Mouse (Mus musculus): ENCODE data around the gene Csk. TPM values are rescaled to one million over a fixed set of nuclear protein-coding genes. Genes with fewer than 3 reads are reported as not detected.

Csk gene
- total RNA-seq, 4 experiments from 2014 or later, result 18.9 to 32.0 (median 27.7) TPM

DNA sequence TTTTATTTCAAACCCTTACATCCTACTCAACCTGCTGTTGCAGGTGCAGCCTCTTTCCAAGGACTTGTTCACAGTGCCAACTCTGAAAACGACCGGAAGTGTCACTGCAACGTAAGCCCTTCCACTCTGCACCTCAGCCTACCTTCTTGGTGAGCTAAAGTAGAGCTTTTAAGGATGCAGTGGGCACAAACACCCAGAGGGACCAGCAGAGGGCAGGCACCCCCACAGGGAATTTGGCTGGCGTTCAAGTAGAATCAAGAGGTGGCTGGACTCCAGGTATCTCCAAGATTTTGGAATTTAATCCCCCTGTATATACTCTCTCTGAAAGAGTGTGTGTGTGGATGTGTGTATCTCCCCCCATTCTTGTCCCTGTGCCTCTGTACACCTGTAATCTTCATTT, 4.4 kb upstream of the Csk start:
- no peak for DNase-seq (ENCODE audit: low spot score)

DNA sequence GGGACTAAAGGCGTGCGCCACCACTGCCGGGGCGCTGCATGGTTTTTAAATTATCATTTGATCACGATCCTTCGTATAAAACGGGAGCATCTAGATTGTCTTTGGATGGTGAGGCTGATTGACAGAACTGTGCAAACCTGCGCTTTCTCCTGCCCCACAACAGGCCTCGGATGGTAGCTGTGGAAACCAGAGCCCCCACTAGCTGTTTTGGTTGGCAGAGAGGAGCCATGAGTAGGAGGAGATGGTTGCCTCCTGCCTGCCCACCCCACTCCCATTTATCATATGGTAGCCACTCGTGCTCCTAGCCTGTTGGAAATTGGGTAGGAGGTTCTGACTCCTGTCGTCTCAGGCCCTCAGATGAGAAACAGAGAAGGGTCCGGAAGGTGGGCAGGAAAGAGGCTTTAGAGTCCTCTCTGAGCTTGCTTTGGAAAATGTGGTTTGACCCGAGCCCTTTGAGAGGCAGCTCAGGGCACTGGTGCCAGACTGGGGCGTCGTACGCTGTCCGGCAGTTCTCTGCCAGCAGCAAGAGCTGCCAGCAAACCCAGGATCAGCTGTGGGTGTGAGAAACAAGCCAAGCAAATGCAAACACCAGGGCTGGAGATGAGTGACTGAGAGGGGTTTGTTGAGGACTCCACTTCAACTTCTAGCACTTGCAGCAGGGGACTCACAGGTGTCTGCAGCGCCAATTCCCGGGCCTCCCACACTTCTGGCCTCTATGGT, 3.4 kb upstream of the Csk start:
- DNase-seq (ENCODE audit: low spot score), result no peak

DNA sequence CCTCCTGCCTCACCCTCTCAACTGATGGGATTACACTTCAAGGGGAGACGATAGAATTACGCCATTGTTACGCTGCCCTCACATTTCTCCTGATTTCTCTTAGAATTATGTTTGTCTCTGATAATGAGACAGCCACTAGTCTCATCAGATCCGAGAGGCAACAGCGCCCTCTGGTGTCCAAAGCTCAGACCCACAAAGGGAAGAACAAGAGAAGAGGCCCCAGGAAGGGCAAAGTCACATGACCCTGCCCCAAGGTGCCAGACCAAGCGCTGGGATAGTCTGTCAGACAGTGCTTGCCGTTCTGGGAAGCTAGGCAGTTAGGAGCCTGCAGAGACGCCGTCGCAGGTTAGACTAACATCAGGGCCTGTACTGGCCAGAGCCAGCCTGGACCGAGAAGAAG, 2.3 kb upstream of the Csk start:
- peak; percentile 94 for DNase-seq (ENCODE audit: low spot score)

DNA sequence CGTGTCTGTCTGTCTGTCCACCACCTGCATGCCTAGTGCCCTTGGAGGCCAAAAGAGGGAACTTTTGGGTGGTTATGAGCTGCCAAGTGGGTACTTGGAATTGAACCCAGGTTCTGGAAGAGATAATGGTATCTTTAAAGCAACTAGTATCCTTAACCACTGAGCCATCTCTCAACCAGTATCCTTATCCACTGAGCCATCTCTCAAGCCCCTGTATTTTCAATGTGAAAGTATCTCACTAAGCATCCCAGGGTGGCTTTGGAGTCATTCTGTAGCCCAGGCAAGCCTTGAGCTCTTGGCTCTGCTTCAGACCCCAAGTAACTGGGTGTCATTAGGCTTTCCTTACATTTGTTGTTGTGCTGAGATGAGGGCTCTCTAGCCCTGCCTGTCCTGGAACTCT, 1.5 kb upstream of the Csk start:
- DNase-seq (ENCODE audit: low spot score), result no peak

DNA sequence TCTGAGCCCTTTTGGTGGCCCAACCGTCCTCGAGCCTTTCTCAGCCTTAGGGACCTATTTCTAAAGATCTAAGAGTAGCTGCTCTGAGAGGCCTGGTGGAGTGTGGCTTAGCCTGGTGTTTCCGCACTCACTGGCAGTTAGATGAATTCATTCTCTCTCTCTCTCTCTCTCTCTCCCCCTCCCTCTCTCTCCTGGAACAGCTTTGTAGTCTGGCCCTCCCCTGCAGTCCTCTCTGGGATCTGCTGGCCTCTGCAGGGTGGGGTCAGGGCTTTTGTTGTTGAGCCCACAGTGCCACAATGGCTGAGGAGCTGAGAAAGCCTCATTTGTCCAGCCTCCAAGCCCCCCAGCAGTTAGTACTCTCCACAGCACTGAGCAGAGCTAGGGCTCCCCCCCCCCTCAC, 576 bp downstream of the Csk start:
- no peak for DNase-seq (ENCODE audit: low spot score)

DNA sequence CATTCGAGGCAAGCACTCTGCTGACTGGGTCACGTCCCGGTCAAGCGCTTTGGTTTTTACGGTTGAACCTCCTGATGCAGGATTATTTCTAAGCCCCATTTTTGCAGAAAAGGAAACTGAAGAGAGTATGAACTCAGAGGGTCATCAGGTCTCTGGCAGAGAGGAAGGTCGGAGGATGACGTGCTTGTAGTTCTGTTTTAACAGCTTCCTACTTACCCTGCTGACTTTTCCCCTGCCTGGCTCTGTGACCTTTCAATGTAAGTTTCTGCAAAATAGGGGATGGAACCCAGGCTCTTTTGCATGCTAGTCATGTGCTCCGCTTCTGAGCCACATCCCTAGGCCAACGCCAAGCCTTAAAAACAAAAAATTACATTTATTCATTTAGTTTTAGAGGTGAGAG, 1.1 kb downstream of the Csk start:
- no peak for DNase-seq (ENCODE audit: low spot score)

DNA sequence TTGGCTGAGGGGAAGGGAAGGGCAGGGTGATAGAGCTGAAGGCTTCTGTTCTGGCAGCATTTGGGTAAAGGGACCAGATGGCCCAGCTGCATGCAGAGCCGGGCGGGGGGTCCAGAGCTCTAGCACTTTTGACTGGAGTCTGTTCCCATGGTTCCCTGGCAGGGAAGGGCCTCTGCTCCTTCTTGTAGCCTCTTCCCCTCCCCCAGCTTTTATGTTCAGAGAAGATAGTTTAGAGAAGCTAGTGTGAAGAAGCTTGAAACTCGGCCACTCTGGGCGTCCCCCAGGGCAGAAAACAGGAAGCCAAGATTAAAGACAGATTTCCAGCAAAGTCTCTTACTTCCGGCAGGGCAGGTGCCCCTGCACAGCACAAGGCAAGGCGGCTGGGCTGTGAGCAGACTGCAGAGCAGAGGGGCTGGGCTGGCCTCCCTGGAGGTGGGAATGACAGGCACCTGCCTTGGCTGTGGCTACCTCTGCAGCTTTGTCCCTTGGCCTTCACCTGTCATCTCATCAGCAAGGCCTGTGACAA, 2.6 kb downstream of the Csk start:
- no peak for DNase-seq (ENCODE audit: low spot score)

DNA sequence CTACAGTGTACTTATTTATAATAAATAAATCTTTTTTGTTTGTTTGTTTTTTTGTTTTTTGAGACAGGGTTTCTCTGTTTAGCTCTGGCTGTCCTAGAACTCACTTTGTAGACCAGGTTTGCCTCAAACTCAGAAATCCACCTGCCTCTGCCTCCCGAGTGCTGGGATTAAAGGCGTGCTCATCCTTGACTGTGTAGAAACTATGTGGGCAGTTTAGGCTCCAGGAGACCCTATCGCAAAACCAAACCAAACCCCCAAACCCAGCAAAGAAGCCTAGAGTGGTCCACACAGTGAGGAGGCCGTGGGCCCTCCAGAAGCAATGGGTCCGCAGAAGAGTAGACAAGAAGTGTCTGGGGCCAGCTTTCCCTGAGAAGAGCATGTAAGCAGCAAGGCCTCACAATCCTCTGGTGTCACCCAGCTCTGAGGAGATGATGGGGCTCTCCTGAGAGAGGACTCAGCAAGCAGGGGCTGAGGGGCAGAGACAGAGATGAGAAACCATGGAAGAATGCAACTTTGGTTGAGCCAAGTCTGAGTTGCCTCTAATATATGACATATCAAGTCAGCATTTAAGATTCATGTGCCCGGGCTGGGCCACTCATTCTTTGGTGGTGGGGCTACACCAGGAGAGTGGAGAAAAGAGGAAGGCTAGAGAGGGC, 3.2 kb downstream of the Csk start:
- DNase-seq (ENCODE audit: low spot score), result no peak

DNA sequence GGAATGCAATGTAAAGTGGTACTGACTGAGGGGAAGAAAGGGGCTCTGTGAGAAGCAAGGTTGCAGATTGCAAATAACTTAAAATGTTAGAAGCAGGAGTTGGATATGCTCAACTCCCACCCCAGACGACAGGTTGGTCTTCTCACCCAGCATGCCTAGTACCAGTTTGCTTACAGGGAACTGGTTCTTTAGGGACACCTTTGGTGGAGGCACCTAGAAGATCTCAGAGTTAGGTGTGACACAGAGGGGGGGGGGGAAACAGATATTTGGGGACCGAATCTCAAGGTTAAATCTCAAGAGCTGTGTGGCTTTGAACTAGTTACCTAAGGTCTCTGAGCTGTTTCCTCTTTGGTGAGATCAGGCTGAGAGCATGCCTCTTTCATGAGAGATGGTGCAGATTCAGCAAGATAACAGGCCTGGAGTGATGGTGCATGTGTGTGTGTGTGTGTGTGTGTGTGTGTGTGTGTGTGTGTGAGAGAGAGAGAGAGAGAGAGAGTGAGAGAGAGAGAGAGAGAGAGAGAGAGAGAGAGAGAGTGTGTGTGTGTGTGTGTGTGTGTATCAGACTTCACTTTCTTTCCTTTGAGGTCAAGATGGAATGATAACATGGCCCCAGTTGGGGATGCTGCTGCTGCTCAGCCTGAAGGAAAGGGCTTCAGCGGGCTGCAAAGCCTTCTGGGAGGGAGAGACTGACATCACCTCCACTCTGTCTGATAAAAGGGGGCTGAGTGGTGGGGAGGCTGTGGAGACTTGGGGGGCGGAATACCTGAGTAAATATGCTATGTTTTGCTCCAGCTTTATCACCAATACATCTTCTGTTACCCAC, 5.9 kb downstream of the Csk start:
- no peak for DNase-seq (ENCODE audit: low spot score)

DNA sequence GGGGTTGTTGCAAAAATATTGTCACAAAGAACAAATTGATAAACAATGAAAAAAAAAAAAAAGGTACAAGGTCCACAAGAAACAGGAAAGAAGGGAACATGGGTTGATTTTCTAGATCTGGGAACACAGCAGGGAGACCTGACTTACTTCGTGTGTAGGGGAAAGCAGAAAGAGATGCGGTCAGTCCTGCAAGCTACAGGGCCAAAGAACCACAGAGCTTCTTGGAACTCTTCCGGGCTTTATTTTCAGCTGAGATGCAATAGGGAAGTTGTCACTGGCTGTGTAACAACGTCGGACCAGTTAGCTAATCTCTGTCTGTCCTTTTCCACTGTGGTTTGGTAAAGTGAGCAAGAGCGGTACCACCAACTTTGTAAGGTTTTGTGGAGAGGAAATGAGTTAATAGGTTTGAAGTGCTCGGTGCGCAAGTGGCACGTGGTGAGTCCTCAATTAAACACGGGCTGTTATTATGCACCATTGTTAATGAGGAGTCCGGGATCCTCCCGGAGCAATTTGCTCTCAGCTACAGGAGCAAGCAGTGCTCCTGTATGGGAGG, 6.8 kb downstream of the Csk start:
- DNase-seq (ENCODE audit: low spot score), result no peak

DNA sequence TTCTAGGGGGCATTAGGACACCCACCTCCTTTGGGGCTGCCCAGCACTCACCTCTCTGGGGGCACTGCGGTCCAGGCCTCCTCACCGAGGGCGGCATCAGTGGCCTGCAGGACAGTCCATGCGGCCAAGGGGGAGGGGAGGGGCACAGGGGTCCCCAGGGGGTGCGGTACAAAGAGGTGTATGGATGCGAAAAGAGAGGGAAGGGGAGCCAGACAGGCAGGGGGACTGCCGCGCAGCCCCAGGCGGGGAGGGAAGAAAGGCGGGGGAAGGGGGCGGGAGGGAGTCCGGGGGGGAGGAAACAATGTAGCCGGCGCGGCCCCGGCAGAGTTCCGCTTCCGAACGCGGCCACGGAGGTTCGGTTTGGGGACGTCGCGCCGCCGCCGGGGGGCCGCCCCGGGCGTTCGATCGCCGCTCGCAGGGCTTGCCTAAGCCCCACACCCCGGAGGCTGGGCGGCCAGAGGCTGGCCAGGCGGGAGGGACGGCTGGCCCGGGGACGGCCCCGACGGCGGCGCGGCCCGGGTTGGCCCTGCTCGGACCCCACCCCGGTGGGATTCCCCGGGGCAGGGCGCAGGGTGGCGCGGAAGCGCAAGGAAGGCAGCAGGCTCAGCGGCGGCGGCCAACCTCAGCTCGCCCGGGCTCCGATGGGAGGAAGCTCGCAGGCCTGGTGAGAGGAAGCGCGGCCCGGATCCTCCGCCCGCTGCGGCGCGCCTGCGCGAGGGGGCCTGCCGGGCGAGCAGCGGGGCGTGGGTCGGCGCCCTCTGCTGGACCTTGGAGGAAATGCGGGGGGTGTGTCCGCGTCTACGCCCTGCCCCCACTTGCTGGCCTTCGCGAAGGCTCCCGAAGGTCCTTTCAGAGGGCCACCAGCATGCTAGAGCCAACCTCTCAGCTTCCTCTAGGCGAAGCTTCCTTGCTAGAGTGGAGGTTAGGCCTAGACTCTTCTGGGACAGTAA, 8.2 kb downstream of the Csk start:
- DNase-seq (ENCODE audit: low spot score), result peak; percentile 93

DNA sequence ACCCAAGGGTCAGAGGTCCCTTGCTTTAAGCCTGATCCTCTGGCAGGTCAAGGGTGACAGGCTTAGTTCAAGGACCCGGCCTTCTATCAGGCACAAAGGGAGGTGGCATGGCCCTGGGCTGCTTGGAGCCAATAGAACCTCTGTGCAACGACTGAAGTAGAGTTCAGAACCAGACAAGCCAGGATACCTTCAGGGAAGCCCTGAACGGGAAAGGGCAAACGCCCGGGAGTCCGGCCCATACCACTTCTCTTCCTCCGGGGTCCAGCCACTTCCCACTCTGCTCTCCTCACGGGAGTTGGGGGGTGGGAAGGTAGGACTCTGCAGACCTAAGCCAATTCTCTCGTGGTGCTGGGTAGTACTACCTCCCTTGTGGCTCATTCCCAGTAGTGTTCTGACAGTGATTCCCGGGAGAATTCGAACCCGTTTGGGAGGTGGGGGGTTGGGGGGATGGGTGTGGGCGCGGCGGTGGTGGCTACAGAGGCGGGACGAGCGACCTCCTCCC, 8.9 kb downstream of the Csk start:
- no peak for DNase-seq (ENCODE audit: low spot score)

DNA sequence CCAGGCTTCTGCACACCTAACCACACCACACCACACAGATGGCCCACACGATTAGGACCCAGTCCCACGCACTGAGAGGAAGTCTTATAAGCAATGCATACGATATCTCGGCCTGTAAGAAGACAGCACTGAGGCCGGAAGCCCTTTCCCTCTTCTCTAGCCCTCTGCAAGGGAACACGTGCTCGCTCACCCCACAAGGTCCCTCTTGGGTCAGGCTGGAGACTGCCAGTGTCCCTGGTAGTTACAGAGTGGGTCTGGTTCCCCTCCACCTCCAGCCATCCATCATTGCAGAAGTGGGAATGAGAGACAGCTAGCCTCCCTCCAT, 9.6 kb downstream of the Csk start:
- no peak for DNase-seq (ENCODE audit: low spot score)

DNA sequence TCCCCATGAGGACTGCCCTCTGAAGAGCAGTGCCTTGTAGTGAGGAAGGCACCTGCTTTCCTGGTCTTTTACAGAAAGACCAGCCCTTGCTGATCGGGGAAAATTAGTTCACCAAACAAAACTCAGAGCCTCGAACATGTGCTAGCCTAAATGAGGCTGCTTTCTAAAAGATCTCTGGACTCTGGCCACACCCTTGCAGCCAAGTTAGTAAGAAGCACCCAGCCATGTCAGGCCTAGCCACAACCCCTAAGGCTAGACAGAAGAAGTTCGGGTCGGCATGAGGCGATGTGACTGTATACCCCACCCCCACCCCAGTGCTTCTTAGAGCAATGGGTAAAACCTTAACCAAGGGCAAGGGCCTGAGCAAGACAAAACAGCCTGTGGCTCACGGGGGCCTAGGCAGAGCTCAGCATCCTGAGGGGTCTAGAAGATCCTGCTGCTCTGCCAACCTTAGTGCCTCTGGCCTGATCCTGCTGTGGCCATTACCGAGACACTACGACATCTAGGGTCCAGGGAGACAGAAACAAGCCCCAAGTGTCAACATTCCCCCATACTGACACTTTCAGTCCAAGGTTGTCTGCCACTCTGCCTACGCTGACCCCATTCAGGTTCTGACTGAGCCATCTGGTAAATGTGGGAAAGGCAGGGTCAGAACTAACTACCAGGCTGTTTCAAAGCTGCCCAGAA, 10.1 kb downstream of the Csk start:
- no peak for DNase-seq (ENCODE audit: low spot score)

DNA sequence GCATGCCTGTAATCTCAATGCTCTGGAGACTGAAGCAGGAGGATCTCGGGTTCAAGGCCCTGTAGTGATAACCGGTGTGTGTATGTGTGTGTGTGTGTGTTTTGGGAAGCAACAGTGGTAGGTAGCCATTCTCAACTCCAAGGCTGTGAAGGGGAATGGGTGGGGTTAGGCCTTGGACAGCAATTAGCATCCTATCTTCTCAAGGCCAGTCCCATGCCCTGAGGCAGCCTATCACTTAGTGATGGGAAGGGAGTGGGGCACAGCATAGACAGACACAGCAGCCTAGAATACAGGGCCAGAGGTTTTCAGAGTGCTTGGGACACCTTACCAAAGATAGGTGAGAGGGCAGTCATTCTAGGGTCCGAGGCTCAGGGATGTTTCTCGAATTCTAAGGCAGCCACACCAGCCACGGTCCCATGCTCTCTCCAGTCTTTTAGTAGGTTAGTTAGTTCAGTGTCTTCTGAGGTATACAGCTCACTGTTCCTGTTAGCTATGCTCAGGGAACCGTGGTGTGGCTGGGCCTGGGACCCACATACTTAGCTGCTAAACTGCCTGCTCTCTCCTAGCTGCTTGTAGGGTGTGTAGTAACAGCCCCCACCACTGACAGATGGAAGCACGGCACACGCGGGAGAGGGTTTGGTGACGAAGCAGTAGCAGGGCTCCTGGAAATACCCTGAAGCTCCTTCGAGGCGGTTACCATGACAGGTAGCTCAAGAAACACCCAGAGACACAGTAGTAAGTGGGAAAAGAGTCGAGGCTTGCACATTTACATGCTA, 11.5 kb downstream of the Csk start:
- DNase-seq (ENCODE audit: low spot score), result no peak

DNA sequence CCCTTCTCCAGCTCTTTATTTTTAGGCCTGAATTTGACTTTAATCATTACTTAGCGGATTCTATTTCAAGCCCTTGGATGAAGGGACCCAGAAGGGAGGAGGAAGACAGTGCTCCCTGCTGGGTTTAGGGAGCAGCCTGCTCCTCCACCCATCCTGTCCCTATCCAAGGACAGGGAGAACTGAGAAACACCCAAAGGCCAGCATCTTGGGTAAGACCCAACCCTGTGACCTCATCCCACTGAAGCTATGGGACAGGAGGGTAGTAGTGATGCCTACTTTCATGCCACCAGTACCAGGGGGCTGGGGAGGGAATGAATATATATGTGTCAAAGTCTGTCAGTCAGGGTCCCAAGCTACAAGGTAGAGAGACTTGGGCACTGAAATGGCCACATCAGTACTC, 12.4 kb downstream of the Csk start:
- no peak for DNase-seq (ENCODE audit: low spot score)

DNA sequence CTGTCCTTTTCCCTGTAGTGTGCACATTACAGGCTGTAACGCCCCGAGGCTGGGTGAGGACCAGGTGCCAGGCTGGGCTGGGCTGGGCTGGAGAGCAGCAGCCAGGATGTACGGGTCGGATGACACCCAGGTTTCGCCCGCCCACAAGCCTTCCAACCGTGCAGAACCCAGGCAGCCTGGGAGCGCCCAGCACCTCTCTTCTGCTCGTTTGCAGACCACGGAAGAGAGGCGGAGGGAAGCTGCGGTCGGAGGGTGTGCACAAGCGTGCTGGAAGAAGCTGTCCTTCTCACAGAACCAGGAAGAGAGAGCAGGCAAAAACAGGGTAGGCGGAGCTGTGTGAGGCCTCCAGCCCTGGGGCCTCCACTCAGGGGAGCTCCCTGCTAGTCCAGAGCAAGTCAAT, 13.0 kb downstream of the Csk start:
- peak; percentile 68 for DNase-seq (ENCODE audit: low spot score)

DNA sequence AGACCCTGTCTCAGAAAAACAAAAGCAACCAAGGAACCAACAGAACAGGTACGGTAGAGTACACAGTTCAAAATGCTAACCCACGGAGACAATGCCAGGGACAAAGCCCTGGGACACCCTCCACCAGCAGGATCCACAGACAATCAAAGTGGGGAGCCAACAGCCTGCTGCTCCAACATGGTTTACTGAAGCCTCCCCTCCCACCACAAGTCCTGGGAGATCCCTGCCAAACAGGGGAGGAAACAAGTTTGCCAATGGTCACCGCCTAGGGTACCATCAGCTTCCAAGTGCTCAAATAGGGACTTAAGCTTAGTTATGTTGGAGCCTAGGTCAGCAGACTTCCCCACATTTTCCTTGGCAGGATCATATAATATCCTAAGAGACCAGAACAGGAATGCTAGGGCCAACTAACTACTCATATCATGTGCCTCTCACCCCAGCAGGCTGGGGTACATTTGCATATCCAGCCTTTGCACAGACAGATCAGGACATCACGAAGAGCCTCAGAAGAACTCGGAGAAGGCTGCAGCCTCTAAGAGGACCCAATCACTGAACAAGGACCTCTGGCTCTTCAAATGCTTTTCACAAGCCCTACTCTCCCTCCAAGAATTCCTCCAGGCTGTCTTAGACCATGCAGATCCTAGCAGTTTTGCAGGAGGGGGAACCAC, 13.6 kb downstream of the Csk start:
- DNase-seq (ENCODE audit: low spot score), result no peak

All from heart, adult 8-10 months (tissue).